Mouse (Mus musculus): Measurements from ENCODE around the gene Filip1l. TPM values are rescaled to one million over a fixed set of nuclear protein-coding genes. Genes with fewer than 3 reads are reported as not detected.

Gene Filip1l
- polyA plus RNA-seq, 1 experiment from 2014 or later: 38.2 TPM

DNA sequence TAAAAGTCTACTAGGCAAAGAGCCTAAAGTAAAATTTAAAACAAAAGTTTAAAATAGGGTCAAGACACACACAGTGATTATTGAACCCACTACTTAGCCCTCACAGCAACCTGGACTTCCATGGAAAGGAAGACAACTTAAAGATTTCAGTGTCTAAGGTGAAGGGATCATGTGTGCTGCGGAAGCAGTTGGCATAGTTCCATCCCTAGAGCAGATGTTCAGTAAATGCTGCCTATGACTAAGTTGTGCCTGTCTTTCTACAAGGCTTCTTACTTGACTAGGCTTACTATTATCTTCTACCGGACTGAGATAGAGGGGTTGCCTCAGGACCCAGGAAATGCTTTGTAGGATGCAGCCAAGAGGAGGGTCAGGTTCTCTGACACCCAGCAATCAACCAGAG is 203.4 kb downstream of the Filip1l start:
- no peak for DNase-seq (ENCODE audit: low spot score)
- 60% methylated on average over 2 of the region's 2 CpGs for WGBS
- no peak for ATAC-seq (replicated peaks; ENCODE audit: low FRiP score, low TSS enrichment, low read depth)
- H3K4me2 ChIP-seq (ENCODE audit: low read length): no peak overlapping the region
- peaks cover 12% of the 10 kb centered on the region; the same call in 1 of the 2 replicates for H3K36me3 ChIP-seq (ENCODE audit: control insufficient read depth, insufficient read depth, low read length)
- no peaks in the 10 kb centered on the region for H3K9me3 ChIP-seq (ENCODE audit: control insufficient read depth, low read length)
- peaks cover 30% of the 10 kb centered on the region for H3K4me1 ChIP-seq (replicated peaks; ENCODE audit: control insufficient read depth, insufficient read depth, low read length)
- no peak overlapping the region for H3K27ac ChIP-seq (ENCODE audit: low read depth)
- no peaks in the 10 kb centered on the region for H3K27me3 ChIP-seq (replicated peaks; ENCODE audit: control insufficient read depth, insufficient read depth, low read length)
- H3K9ac ChIP-seq (ENCODE audit: low read length): no peak overlapping the region
- H3K4me3 ChIP-seq (ENCODE audit: low read depth, low read length): no peak overlapping the region

DNA sequence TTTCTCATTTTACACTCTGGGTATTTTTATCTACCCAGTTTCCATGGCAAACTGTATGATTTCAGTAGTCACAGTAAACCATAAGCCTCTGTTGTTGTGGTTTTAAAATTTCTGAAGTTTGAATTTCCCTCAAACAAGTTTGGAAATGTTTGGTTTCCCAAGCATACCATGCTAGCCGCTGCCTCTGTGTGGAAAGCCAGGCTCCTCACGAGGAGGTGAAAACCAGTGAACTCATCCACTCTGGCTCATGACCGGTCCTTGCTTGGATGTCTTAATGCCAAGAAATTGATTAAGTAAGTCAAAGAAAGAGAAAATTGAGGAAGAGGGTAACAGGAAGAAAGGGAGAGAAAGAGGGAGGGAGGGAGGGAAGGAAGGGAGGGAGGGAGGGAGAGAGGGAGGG is 205.4 kb downstream of the Filip1l start:
- H3K27me3 ChIP-seq (replicated peaks; ENCODE audit: control insufficient read depth, insufficient read depth, low read length): no peaks in the 10 kb centered on the region
- ATAC-seq (replicated peaks; ENCODE audit: low FRiP score, low TSS enrichment, low read depth) (no peak), DNase-seq (ENCODE audit: low spot score) (no peak)
- no peaks in the 10 kb centered on the region for H3K9me3 ChIP-seq (ENCODE audit: control insufficient read depth, low read length)
- H3K9ac ChIP-seq (ENCODE audit: low read length): no peak overlapping the region
- H3K27ac ChIP-seq (ENCODE audit: low read depth): no peak overlapping the region
- 85% methylated on average over 3 of the region's 3 CpGs for WGBS
- H3K4me2 ChIP-seq (ENCODE audit: low read length): no peak overlapping the region
- H3K36me3 ChIP-seq (ENCODE audit: control insufficient read depth, insufficient read depth, low read length): 0 out of 2 replicates have a peak, but pooled peaks cover 3% of the 10 kb centered on the region
- H3K4me3 ChIP-seq (ENCODE audit: low read depth, low read length): no peak overlapping the region
- peaks cover 21% of the 10 kb centered on the region; the same call in 1 of the 2 replicates for H3K4me1 ChIP-seq (replicated peaks; ENCODE audit: control insufficient read depth, insufficient read depth, low read length)

DNA sequence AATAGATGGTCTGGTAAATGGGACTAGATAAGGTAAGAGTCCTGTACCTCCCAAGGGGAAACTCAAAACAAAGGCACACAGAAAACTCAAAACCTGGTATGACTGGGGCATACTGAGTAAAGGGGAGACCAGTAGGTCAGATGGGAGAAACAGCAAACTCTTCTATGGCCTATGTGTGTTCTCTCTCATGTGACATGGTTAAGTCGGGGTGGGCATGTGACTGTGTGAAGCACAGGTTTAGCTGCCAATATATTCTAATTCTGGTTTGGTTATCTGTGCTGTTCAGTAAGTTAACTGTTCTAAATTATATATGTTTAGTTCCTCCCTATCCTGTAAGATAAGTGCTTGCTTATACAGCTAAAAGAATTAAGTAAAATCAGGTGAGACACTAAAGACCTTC is 207.3 kb downstream of the Filip1l start:
- Histone ChIP-seq H3K9ac (ENCODE audit: low read length) (no peak overlapping the region), H3K27ac (ENCODE audit: low read depth) (no peak overlapping the region), H3K36me3 (ENCODE audit: control insufficient read depth, insufficient read depth, low read length) (0 out of 2 replicates have a peak, but pooled peaks cover 6% of the 10 kb centered on the region), H3K4me1 (replicated peaks; ENCODE audit: control insufficient read depth, insufficient read depth, low read length) (peaks cover 24% of the 10 kb centered on the region), H3K27me3 (replicated peaks; ENCODE audit: control insufficient read depth, insufficient read depth, low read length) (no peaks in the 10 kb centered on the region), H3K4me2 (ENCODE audit: low read length) (no peak overlapping the region), H3K4me3 (ENCODE audit: low read depth, low read length) (no peak overlapping the region), H3K9me3 (ENCODE audit: control insufficient read depth, low read length) (no peaks in the 10 kb centered on the region)
- no peak for DNase-seq (ENCODE audit: low spot score)
- no peak for ATAC-seq (replicated peaks; ENCODE audit: low FRiP score, low TSS enrichment, low read depth)
- WGBS: 89% methylated on average over 1 of the region's 1 CpGs

DNA sequence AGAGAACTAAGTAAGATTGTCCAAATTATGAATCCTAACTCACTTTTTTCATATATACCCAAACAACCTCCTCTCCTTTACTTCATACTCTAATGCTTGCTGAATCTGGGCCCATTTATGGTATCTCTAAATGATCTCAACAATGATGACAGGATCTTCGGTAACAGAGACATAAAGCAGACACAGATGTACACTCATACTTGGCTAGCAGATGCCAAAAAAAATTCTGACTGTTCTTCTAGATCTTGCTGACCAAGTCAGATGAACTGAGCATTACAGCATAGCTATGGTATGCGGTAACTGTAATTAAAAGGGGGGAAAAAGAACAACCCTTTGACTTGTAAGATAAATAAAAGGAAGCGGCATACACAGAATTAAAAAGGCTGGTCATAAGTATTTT is 210.6 kb downstream of the Filip1l start:
- peaks cover 17% of the 10 kb centered on the region for H3K4me1 ChIP-seq (replicated peaks; ENCODE audit: control insufficient read depth, insufficient read depth, low read length)
- H3K9ac ChIP-seq (ENCODE audit: low read length): no peak overlapping the region
- 19% methylated on average over 3 of the region's 3 CpGs for WGBS
- ATAC-seq (replicated peaks; ENCODE audit: low FRiP score, low TSS enrichment, low read depth) (peak; percentile 84), DNase-seq (ENCODE audit: low spot score) (no peak)
- no peaks in the 10 kb centered on the region for H3K27me3 ChIP-seq (replicated peaks; ENCODE audit: control insufficient read depth, insufficient read depth, low read length)
- no peak overlapping the region for H3K4me3 ChIP-seq (ENCODE audit: low read depth, low read length)
- H3K9me3 ChIP-seq (ENCODE audit: control insufficient read depth, low read length): no peaks in the 10 kb centered on the region
- H3K36me3 ChIP-seq (ENCODE audit: control insufficient read depth, insufficient read depth, low read length): 0 out of 2 replicates have a peak, but pooled peaks cover 11% of the 10 kb centered on the region
- H3K27ac ChIP-seq (ENCODE audit: low read depth): peak overlapping the region; percentile 83
- H3K4me2 ChIP-seq (ENCODE audit: low read length): no peak overlapping the region; the same call in 1 of the 2 replicates

DNA sequence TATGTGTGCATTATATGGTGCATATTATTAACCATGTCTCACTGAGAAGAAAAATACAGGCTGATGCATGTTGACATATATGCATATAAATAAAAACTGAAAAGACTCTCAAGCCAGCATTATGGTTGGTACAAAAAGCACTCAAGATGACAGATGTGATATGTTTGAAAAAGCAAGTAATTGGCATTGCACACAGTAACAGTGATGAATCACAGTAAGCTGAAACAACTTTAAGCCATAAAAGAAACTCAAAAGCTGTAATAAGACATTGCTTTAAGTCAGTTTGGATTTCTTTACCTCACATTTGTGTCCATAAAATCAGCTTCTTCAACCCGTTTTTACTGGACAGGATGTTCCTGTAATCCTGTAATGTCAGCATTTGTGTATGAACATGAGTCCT is 211.9 kb downstream of the Filip1l start:
- no peak overlapping the region for H3K4me2 ChIP-seq (ENCODE audit: low read length)
- DNase-seq (ENCODE audit: low spot score) (no peak), ATAC-seq (replicated peaks; ENCODE audit: low FRiP score, low TSS enrichment, low read depth) (no peak)
- no peaks in the 10 kb centered on the region for H3K27me3 ChIP-seq (replicated peaks; ENCODE audit: control insufficient read depth, insufficient read depth, low read length)
- peaks cover 15% of the 10 kb centered on the region for H3K36me3 ChIP-seq (ENCODE audit: control insufficient read depth, insufficient read depth, low read length)
- no peak overlapping the region for H3K27ac ChIP-seq (ENCODE audit: low read depth)
- peaks cover 17% of the 10 kb centered on the region for H3K4me1 ChIP-seq (replicated peaks; ENCODE audit: control insufficient read depth, insufficient read depth, low read length)
- H3K4me3 ChIP-seq (ENCODE audit: low read depth, low read length): no peak overlapping the region
- WGBS: 51% methylated on average over 1 of the region's 1 CpGs
- H3K9ac ChIP-seq (ENCODE audit: low read length): no peak overlapping the region
- H3K9me3 ChIP-seq (ENCODE audit: control insufficient read depth, low read length): no peaks in the 10 kb centered on the region

DNA sequence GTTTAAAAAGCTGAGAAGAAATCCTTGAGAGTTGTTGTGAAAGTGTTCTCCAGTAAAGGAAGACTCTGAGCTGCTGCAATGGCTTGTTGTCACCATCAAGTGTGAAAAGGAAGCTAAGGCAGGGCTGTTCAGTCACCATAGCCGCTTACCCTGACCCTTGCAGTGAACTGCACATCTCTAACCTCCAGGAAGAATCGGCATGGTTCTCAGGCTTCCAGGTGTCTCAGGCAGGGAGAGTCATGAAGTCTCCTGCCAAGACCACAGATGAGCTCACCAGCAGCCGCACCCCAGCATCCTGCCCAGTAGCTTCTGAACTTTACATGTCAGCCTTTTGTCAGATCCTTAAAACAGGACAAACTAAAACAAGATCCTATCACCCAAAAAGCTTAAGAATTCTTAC is 213.3 kb downstream of the Filip1l start:
- Histone ChIP-seq H3K36me3 (ENCODE audit: control insufficient read depth, insufficient read depth, low read length) (peaks cover 29% of the 10 kb centered on the region), H3K27ac (ENCODE audit: low read depth) (no peak overlapping the region), H3K27me3 (replicated peaks; ENCODE audit: control insufficient read depth, insufficient read depth, low read length) (no peaks in the 10 kb centered on the region), H3K4me1 (replicated peaks; ENCODE audit: control insufficient read depth, insufficient read depth, low read length) (peaks cover 17% of the 10 kb centered on the region), H3K9ac (ENCODE audit: low read length) (no peak overlapping the region), H3K4me2 (ENCODE audit: low read length) (no peak overlapping the region), H3K4me3 (ENCODE audit: low read depth, low read length) (no peak overlapping the region), H3K9me3 (ENCODE audit: control insufficient read depth, low read length) (no peaks in the 10 kb centered on the region)
- no peak for DNase-seq (ENCODE audit: low spot score)
- ATAC-seq (replicated peaks; ENCODE audit: low FRiP score, low TSS enrichment, low read depth): no peak
- 79% methylated on average over 3 of the region's 3 CpGs for WGBS

DNA sequence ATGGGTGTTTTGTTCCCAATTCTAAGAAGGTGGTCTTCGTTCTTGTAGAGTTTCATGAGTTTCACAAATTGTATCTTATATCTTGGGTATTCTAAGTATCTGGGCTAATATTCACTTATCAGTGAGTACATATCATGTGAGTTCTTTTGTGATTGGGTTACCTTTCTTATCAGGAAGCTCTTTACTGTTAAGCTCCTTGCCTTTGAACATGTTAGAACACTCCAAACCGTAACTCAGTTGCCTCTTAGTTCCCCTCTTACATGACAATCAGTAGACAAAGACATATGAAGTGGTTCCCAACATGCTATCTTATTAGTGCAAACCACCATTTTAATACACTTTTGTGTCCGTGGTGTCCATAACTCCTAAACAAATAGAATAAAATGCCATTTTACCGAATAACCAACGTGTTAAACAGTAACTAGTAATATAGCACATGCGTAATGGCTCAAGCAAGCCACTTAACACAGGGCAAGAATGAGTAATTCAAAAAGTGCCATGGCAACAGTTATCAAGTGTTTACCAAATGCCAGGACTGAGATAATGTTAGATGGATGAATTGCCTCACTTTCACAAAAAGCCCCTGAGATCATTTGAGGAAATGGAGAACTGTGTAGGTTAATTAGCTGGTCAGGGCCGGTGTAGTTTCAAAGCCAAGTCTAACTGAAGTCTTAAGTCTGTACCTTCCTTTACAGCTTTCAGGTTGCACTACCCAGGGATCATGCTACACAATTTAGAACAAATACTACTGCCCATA is 215.9 kb downstream of the Filip1l start:
- Histone ChIP-seq H3K27me3 (replicated peaks; ENCODE audit: control insufficient read depth, insufficient read depth, low read length) (no peaks in the 10 kb centered on the region), H3K36me3 (ENCODE audit: control insufficient read depth, insufficient read depth, low read length) (peaks cover 49% of the 10 kb centered on the region), H3K4me1 (replicated peaks; ENCODE audit: control insufficient read depth, insufficient read depth, low read length) (peaks cover 7% of the 10 kb centered on the region; the same call in 1 of the 2 replicates), H3K9ac (ENCODE audit: low read length) (no peak overlapping the region), H3K4me2 (ENCODE audit: low read length) (no peak overlapping the region), H3K9me3 (ENCODE audit: control insufficient read depth, low read length) (no peaks in the 10 kb centered on the region), H3K27ac (ENCODE audit: low read depth) (no peak overlapping the region), H3K4me3 (ENCODE audit: low read depth, low read length) (no peak overlapping the region)
- DNase-seq (ENCODE audit: low spot score): no peak
- 65% methylated on average over 7 of the region's 7 CpGs for WGBS
- ATAC-seq (replicated peaks; ENCODE audit: low FRiP score, low TSS enrichment, low read depth): peak; percentile 84

DNA sequence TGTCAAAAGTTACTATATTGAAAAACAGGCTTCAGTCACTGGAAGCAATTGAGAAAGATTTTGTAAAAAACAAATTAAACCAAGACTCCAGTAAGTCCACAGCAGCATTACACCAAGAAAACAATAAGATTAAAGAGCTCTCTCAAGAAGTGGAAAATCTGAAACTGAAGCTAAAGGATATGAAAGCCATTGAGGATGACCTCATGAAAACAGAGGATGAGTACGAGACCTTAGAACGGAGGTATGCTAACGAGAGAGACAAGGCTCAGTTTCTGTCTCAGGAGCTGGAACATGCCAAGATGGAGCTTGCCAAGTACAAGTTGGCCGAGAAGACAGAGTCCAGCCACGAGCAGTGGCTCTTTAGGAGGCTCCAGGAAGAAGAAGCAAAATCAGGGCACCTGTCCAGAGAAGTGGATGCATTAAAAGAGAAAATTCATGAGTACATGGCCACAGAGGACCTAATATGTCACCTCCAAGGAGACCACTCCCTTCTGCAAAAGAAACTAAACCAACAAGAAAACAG is 218.0 kb downstream of the Filip1l start:
- 95% methylated on average over 5 of the region's 5 CpGs for WGBS
- no peak for ATAC-seq (replicated peaks; ENCODE audit: low FRiP score, low TSS enrichment, low read depth)
- no peak overlapping the region for H3K4me2 ChIP-seq (ENCODE audit: low read length)
- DNase-seq (ENCODE audit: low spot score): no peak
- H3K4me1 ChIP-seq (replicated peaks; ENCODE audit: control insufficient read depth, insufficient read depth, low read length): no peaks in the 10 kb centered on the region
- H3K9me3 ChIP-seq (ENCODE audit: control insufficient read depth, low read length): no peaks in the 10 kb centered on the region
- H3K4me3 ChIP-seq (ENCODE audit: low read depth, low read length): no peak overlapping the region
- H3K9ac ChIP-seq (ENCODE audit: low read length): no peak overlapping the region
- H3K27me3 ChIP-seq (replicated peaks; ENCODE audit: control insufficient read depth, insufficient read depth, low read length): no peaks in the 10 kb centered on the region
- H3K36me3 ChIP-seq (ENCODE audit: control insufficient read depth, insufficient read depth, low read length): peaks cover 52% of the 10 kb centered on the region
- no peak overlapping the region for H3K27ac ChIP-seq (ENCODE audit: low read depth)

DNA sequence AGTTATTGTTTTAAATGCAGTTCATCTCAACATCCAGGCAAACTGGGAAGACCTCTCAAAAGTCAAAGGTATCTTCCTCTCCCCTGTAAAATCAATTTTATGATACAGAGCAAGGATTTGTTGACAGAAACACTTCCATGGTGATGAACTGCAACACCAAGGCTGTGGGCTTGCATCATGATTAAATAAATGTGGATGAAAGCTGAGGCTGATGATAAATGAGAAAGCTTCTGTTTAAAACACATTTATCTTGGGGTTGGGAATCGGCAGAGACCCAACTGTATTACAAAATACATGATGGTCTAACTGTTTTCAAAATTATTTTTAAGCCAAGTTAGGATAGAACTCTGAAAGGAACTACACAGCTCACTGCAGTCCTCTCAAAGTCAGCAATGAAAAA is 220.9 kb downstream of the Filip1l start:
- no peak overlapping the region for H3K9ac ChIP-seq (ENCODE audit: low read length)
- no peak for DNase-seq (ENCODE audit: low spot score)
- WGBS: 69% methylated on average over 1 of the region's 1 CpGs
- H3K9me3 ChIP-seq (ENCODE audit: control insufficient read depth, low read length): no peaks in the 10 kb centered on the region
- no peaks in the 10 kb centered on the region for H3K4me1 ChIP-seq (replicated peaks; ENCODE audit: control insufficient read depth, insufficient read depth, low read length)
- H3K4me2 ChIP-seq (ENCODE audit: low read length): no peak overlapping the region
- no peaks in the 10 kb centered on the region for H3K27me3 ChIP-seq (replicated peaks; ENCODE audit: control insufficient read depth, insufficient read depth, low read length)
- no peak overlapping the region for H3K4me3 ChIP-seq (ENCODE audit: low read depth, low read length)
- no peak overlapping the region for H3K27ac ChIP-seq (ENCODE audit: low read depth)
- ATAC-seq (replicated peaks; ENCODE audit: low FRiP score, low TSS enrichment, low read depth): no peak
- peaks cover 48% of the 10 kb centered on the region for H3K36me3 ChIP-seq (ENCODE audit: control insufficient read depth, insufficient read depth, low read length)
